Mouse (Mus musculus) right cerebral cortex, postnatal 10 days (tissue): ENCODE measurements around the gene Rdm1.

Experiments used
- DNase-seq, 2 experiments: peaks; one replicate each; pipeline ENCODE4 v3.0.0; 2021; ENCODE audit warnings: low spot score in 2 of 2

The Rdm1 gene

DNA sequence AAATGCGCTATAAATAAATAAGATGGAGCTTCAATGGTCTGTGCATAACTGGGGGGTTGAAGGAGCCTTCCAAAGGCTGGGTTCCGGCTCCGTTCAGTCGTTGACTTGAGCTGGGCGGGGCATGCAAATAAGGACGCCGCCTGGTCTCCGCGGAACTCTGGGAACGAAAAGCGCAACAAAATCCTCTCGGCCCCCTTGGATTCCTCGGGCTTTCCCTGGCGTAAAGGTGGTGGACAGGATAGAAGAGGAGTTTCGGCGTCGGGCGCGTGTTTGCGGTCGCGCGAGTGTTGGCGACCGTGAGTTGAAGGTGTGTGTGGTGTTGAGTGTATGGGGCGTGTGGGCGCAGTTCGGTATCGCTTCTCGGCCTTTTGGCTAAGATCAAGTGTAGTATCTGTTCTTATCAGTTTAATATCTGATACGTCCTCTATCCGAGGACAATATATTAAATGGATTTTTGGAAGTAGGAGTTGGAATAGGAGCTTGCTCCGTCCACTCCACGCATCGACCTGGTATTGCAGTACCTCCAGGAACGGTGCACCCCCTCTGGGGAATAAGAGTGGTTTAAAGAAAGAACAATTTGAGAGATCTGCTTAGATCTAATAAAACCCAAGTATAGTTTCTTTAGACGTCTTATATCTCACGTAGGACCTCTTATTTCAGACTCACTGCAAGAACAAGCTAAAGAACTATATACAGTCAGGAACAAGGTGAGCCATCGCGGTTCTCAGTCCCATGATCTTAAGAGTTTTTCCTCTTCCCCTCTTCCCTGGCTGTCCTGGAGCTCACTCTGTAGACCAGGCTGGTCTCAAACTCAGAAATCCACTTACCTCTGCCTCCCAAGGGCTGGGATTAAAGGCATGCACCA lies 31.1 kb downstream of the Rdm1 start:
- peak; percentile 85 to 88 for DNase-seq

DNA sequence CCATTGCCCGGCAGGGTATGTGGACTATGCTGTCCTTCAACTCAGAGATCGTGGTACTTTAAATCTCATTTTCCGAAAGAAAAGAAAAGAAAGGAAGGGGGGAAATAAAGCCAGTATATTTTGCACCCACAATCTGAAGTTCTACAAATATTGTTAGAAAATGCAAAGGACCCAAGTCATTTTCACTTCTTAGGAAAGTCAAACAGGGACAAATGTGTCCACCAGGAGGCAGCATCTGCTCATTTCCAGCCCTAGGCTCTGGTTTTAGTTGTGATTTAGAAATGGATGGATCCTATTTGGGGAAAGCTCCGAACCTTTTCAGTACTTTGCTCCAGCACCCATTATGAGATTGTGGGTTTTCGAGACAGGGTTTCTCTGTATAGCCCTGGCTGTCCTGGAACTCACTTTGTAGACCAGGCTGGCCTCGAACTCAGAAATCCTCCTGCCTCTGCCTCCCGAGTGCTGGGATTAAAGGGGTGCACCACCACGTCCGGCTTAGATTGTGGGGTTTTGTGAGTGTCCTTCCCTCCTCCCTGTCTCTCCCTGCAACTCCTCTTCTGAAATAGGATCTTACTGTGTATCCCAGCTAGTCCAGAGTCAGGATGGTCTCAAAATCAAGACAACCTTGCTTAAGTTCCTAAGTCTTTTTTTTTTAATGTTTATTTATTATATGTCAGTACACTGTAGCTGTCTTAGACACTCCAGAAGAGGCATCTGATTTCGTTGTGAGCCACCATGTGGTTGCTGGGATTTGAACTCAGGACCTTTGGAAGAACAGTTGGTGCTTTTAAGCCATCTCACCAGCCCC lies 32.0 kb downstream of the Rdm1 start:
- peak; percentile 73 for DNase-seq

DNA sequence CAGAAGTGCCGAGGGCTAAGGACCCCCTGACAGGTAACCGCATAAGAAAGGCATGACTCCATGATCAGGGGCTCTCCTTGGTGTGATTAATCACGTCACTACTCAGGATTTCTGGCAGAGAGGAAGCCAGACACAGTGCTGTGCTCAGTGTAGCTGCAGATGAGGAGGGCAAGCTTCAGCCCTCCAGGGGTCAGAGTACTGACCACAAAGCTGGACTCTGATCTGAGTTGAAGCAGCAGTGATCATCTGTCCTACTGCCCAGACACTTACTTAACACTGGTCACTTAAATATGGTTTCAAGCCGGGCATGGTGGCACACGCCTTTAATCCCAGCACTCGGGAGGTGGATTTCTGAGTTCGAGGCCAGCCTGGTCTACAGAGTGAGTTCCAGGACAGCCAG lies 34.2 kb downstream of the Rdm1 start:
- no peak for DNase-seq

DNA sequence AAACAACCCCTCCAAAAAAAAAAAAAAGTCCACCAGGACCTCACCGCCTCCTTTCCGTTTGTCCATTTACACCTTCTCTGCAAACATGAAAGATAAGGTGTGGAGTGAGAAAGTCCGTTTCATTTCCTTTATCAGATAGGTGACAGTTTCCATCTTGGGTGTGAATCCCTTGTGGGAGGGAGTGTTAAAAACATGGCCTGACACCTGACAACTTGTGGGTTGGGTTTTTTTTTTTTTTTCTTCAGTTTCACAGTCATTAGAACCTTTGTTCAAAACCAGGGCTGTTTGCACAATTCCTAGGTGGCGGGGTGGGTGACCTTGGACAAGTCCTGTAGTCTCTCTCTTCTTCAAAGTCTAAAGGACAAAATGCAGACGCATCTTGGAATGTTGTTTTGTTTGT lies 34.8 kb downstream of the Rdm1 start:
- no peak for DNase-seq

DNA sequence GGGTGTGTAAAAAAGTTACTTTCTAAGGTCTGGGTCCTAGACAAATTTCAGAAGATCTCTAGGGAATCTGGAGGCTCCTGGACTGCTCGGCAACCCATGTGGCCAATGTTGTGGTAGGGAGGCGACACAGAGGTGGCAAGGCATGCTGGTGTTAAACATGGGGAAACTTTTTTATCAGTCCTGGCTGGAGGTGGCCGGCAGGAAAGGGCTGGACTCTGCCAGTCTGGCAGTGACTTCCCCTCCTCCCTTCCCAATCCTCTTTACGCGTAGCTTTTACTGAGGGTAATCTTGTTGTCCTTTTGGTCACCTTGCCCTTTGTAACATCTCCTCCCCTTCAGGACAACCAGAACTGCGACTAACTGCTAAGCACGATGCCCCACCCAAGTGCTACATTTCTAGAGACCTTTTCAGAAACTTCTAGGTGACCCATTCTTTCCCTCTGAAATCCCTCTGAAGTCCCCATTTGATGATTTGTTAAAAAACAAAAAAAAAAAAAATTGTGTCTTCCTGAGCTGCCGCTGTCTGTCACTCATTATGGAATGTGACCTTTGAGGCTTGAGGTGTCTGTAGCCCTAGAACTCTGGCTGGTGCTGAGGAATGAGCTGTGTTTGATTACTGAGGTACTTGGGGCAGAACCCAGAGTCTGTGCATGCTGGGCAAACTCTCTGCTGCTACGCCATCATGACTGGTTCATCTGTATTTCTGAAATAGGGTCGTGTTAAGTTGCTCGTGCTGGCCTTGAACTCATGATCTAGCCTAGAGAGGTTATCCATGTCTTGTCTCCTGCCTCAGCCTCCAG lies 36.4 kb downstream of the Rdm1 start:
- no peak for DNase-seq

DNA sequence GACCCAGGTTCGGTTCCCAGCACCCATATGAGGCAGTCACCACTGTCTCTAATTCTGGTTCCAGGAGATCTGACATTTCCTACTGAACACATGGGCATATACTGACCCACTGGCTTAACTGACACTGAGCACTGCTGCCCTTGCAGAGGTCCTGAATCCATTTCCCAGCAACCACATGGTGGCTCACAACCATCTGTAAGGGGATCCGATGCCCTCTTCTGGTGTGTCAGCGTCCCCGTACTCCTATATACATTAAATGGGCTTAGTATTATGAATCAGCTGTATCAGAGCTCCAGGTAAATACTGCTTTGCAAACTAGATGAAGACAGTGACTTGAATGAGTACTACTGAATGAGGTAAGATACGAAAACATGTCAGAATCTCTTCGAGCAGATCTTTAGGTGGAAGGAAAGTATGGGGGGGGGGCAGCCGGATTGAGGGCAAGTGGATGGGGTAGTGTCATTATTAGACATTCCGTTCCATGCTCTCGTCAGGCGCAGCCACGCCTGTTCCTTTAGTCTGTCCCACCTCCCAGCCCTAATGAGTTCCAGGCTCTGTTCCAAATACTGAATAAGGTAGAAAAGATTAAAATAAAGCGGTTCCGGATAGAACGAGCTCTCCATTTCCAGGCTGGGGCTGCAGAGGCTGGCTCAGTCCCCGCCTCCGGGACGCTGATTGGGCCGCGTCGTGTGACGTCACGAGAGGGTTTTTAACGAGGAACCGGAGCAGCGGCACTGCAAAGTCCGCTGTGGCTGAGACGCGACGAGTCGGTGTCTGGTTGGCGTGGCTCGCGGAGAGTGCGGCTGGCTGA lies 38.0 kb downstream of the Rdm1 start, which contains the start of gene Arl4d:
Gene Arl4d (plus strand): TSS at position 717 of the 811 bp plus-strand sequence.
- peak; percentile 97 to 98 for DNase-seq

DNA sequence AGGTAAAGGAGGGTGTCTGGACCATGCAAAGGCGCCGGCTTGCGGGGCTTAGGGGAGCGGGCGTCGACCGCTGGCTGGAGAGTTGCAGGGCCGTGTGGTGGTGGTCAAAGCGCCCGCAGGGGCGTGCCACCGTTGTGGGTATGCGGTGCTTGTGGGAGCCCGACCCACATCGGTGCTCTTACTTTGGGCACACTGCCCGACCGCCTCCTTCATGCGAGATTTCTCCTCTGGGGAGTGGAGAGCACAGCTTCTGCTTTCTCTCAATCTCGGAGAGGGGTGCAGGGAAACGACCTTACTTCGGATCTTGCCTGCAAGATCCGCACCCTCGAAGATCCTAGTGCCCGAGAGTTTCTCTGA lies 38.6 kb downstream of the Rdm1 start:
- DNase-seq, result no peak

DNA sequence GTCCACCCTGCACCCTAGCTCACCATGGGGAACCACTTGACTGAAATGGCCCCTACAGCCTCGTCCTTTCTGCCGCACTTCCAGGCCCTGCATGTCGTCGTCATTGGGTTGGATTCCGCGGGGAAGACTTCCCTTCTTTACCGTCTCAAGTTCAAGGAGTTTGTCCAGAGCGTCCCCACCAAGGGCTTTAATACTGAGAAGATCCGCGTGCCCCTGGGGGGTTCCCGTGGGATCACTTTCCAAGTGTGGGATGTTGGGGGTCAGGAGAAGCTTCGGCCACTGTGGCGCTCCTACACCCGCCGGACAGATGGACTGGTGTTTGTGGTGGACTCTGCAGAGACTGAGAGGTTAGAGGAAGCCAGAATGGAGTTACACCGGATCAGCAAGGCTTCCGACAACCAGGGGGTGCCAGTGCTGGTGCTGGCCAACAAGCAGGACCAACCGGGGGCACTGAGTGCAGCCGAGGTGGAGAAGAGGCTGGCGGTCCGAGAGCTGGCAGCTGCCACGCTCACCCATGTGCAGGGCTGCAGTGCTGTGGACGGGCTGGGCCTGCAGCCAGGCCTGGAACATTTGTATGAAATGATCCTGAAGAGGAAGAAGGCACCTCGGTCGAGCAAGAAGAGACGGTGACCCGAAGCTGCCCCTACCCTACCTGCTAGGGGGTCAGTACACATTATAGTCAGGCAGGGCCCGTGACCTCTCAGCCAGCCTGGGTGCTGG lies 39.8 kb downstream of the Rdm1 start:
- no peak for DNase-seq

DNA sequence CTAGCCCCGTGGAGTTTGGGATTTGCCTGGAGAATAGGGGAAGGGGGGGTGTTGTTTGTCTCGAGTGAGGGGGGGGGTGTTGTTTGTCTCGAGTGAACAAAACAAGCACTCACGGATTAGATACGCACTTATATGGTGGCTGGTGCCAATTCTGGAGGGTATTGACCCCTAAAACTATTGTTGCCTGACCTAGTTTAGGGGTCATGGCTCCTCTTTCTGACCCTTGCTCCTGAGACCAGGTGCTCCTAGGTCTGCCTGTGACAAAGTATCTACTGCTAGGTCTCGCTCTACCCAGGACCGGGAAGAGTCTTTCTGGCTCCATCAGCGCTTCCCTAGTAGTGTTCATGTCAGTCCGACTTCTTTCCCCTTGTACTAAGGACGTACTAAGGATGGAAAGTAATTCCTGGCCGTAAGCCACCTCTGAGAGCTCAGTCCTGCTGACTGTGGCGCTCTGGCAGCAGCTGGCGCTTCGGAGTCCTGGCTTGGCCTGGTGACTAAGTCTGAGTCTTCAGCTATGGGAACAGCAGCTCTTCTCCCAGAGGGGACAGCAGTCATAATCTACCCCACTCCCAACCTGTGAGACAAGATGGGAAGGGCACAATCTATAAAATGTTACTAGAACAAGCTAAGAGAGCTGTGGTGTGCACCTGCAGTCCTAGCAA lies 41.0 kb downstream of the Rdm1 start:
- peak; percentile 59 to 77 for DNase-seq

DNA sequence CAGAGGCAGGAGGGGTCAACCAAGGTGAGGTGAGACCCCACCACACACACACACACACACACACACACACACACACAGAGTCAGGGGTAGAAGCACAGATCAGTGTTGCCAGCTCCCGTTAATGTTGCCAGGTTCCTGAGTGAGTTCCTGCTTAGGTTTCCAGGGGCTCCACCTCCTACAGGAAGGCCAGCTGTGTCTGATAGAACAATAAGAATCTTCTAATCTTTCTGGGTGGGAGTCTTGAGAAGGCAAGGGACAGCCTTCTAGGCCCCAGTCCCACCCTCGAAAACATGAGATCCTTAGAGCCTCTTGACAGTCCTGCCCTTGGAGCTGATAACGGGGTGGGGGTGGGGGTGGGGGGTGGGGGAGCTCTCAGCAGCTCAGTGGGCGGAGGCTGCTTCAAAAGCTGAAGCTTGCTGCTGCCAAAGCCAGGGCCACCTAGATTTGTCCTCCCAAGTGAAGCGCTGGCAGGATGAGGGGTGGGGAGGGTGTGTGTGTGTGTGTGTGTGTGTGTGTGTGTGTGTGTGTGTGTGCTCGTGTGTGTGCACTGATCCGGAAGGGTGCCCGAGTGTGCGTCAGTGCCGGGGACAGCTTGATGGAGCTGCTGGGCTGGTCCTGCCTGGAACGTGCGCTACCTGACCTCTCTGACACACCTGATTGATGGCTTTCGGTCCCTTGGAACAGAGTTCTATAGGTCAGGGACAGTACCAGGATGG lies 41.7 kb downstream of the Rdm1 start:
- peak in 1 of 2 experiments; percentile 44 for DNase-seq

DNA sequence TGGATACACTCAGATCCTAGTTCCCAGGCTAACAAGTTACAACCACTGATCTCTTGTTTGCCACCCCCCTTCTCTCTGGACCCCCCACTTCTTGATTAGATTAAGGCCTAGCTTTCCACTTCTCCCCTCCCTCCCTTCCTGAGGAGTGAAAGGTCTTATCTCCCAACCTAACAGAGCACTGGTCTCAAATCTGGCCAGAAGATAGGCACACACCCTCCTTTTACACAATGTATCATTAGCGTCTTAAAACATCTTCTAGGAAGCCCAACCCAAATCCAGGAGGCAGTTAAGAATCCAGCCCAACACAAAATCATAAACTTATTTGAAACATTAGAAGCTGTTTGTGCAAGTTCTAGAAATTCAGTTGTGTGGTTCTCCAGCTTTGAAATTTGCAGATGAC lies 43.3 kb downstream of the Rdm1 start:
- DNase-seq, result no peak

DNA sequence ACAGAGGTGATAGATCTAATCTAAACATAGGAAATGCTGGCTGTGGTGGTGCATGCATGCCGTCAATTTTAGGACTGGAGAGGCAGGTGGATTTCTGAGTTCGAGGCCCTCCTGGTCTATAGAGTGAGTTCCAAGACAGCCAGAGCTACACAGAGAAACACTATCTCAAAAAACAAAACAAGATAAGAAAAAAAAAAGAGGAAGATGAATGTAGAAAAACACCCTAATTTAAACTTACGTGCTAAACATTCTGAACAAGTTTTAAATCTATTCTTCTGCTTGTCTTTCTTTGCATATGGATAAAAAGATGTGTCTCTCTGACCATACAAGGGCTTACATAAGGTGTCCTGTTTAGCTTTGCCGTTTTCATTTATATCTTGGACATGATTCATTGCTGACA lies 44.3 kb downstream of the Rdm1 start:
- DNase-seq, result no peak

DNA sequence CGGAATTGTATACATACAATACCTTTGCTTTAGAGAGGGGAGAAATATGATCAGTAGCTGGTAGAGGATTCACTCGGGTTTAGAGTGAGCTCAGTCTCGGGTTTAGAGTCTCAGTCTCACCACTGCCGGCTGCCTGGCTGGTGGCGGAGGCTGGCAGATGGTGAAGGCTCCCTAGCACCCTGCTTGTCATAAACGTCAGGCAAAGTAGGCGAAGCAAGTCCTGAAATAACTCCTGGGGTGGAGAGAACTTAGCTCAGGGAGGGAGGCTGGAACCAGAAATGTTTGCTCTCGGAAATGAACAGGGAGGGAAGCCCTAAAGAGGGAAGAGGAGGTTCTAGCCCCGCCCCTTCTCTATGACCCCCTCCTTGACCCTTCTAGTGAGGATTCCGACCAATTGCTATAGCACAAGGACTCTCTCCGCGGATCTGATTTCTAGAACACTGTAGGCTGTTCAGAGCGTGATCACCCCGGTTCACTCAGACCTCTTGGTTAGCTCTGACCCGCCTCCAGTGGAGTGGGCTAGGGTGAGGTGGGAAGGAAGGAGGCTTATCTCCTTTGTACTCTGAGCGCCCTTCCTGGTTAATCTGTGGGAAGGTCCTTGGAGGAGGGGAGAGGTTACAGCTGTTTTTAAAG lies 46.1 kb downstream of the Rdm1 start:
- peak; percentile 82 to 90 for DNase-seq

DNA sequence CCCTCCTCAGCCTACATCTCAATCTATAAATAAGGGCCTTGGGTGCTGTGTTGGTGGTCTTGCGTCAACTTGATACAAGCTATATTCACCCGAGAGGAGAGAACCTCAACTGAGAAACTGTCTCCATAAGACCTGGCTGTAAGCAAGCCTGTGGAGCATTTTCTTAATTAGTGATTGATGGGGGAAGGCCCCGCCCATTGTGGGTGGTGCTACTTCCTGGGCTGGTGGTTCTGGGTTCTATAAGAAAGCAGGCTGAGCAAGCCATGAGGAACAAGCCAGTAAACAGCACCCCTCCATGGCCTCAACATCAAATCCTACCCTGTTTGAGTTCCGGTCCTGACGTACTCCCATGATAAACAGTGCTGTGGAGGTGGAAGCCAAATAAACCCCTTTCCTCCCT lies 47.1 kb downstream of the Rdm1 start:
- no peak for DNase-seq

DNA sequence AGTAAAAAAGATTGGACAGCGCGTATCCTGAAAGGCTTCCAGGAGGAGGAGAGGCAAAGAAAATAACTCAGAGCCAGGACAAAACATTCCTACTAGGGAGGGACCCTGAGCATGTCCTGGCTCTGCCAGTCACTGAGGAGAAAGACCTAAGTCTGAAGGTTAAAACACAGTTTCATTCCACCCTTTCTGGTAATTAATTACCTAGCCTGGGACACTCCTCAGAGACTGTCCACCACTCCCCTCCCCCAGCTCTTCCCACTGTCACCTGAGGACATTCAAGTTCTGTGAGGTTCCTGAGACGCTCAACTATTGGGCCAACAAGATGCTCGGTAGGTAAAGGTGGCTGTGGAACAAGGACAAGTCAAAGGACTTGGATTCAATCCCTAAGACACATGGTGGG lies 48.4 kb downstream of the Rdm1 start:
- DNase-seq, result no peak

DNA sequence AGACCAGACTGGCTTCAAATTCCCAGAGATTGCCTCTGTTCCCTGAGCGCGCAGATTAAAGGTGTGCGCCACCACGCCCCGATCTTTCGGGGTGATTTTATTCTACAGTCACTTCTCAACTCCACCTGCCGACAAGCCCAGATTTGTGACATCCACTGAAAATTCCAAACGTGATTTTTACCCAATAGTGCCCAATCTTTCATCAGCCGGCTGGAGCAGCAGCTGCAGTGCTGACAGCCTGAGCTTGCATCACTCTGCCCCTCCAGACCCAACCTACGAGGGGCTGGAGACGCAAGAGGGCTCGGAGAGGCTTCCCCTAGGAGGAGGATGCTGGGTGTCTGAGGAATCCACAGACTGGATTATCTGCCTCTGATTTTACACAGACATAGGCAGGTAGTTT lies 50.7 kb downstream of the Rdm1 start:
- DNase-seq, result no peak

DNA sequence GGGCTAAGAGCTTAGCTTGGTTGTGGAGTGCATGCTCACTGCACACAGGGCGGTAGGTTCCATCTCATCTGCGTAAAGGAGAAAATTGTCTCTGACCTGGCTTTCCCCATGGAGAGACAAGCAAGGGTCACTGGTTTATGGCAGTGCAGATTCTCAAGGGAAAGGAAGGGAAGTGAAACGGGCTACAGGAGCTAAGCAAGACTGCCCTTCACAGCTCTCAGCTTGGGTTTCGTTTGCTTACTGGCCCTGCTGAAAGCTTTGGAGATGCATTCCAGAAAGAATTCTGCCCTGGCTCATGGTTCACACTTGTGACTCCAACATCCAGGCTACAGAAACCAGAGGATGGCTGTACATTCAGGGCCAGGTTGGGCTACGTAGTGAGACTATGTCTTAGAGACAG lies 51.8 kb downstream of the Rdm1 start:
- DNase-seq, result no peak

DNA sequence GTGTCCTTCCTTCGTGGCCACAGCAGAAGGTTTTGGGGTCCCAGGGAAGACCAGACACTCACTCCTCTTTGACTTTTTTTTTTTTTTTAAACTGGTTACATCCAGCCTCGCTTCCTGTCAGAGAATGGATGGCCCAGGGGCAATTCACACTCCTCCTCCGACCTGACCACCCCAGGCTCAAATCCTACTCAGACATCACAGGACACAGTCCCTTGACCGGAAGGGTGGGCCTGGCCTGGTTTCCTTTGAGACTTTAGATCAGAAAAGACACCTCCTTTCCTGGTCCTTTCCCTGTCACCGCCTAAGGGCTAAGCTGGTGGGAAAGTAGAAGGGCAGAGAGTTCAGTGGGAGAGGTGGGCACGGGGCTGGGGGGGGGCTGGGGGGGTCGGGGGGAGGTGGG lies 52.9 kb downstream of the Rdm1 start:
- no peak for DNase-seq
